Comparison of ENCODE assay signal across 1 mouse cellular context in genomic region chr10:128890383-128891295, GRCm38 (mm10).
TF ChIP-seq lines count a peak whose summit lies in the region.

No protein-coding gene starts in this region.

TF ChIP-seq in MEL, 35 proteins besides CTCF, POLR2A, EP300 and RAD21:
- TF ChIP-seq MYB (IDR thresholded peaks at IDR 0.05; ENCODE audit: low read depth, low read length) (no peak), MXI1 (IDR thresholded peaks at IDR 0.05; ENCODE audit: low read depth, low read length) (0 out of 2 replicates have a peak, but pooled peaks have one; percentile 18), MAZ (IDR thresholded peaks at IDR 0.05; ENCODE audit: low read depth, low read length) (peak; percentile 45; the same call in 1 of the 2 replicates), ELF1 (IDR thresholded peaks at IDR 0.05; ENCODE audit: low read depth, low read length) (peak; percentile 34; the same call in 1 of the 2 replicates), UBTF (IDR thresholded peaks at IDR 0.05; ENCODE audit: borderline replicate concordance, insufficient read depth, low read depth, low read length) (no peak), USF1 (IDR thresholded peaks at IDR 0.05; ENCODE audit: low read depth, low read length) (0 out of 2 replicates have a peak, but pooled peaks have one; percentile 18), GATA1 (IDR thresholded peaks at IDR 0.05; ENCODE audit: low read depth, low read length) (no peak), MAX (IDR thresholded peaks at IDR 0.05; ENCODE audit: low read length) (no peak)
